Mouse (Mus musculus) forebrain, embryonic 10.5 days (tissue): ENCODE data around the gene Cnih3. TPM values are rescaled to one million over a fixed set of nuclear protein-coding genes. Genes with fewer than 3 reads are reported as not detected.

Experiments used
- DNase-seq: peaks from one replicate; pipeline ENCODE4 v3.0.0-alpha.2; 2017; ENCODE audit warnings: low spot score; ENCODE audit errors: extremely low spot score
- H3K27ac ChIP-seq: fragments of 300-500 bp; sonication (generic); 2 replicates; pipeline ENCODE4 v1.5.1; 2016; ENCODE audit warnings: mild to moderate bottlenecking
- H3K27me3 ChIP-seq: fragments of 300-500 bp; sonication (generic); 2 replicates; pipeline ENCODE4 v1.6.1; 2016; ENCODE audit warnings: mild to moderate bottlenecking; ENCODE audit not compliant: poor library complexity, severe bottlenecking
- H3K36me3 ChIP-seq: fragments of 300-500 bp; sonication (generic); replicated peaks from 2 replicates; pipeline ENCODE4 v1.6.1; 2016; ENCODE audit warnings: mild to moderate bottlenecking, moderate library complexity
- H3K4me1 ChIP-seq: fragments of 300-500 bp; sonication (generic); 2 replicates; pipeline ENCODE4 v1.6.1; 2016
- H3K4me3 ChIP-seq: fragments of 300-500 bp; sonication (generic); 2 replicates; pipeline ENCODE4 v1.5.1; 2016; ENCODE audit warnings: mild to moderate bottlenecking, moderate library complexity
- H3K9me3 ChIP-seq: fragments of 300-500 bp; sonication (generic); 2 replicates; pipeline ENCODE4 v1.6.1; 2016; ENCODE audit warnings: mild to moderate bottlenecking, moderate library complexity
- WGBS: fragments of 180-500 bp; shearing (Covaris S2); methylation state at CpG from one replicate; pipeline ENCODE4 v1.1.7; 2016; 5-methylcytosine and 5-hydroxymethylcytosine counted together
- polyA plus RNA-seq: library from polyadenylated mRNA; unstranded; fragments of >200 nt; fragmentation: Nextera tagmentation; extraction: Ambion mirVana; gene quantifications from 2 replicates; pipeline ENCODE4 v1.2.1, GENCODE M21; 2016

Cnih3 gene
- polyA plus RNA-seq, 1 experiment from 2014 or later: 1.3 TPM

DNA sequence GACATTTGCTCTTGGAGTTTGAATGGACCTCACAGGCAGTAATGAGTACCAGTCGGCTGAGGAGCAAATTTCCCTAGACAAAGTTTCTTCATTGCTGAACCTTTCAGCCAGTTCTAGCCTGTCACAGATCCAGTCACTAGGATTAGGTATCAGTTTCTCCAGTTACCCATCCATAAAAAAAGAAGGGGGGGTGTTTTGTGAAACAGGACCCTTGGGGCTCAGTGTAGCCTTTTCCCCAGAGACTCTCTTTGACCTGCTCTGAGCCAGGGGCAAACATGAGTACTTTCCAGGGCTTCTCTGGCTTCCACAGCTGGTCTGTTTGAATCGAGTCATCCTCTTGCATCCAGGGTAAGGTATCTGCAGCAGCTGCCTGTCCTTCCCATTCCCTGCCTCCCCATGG is 5.4 kb downstream of the Cnih3 start:
- DNase-seq: no peak
- peaks cover 16% of the 10 kb centered on the region for H3K4me1 ChIP-seq
- no peaks in the 10 kb centered on the region for H3K36me3 ChIP-seq
- H3K9me3 ChIP-seq: no peaks in the 10 kb centered on the region
- H3K4me3 ChIP-seq: no peak overlapping the region
- no peak overlapping the region for H3K27ac ChIP-seq
- 58% methylated on average over 2 of the region's 2 CpGs for WGBS
- H3K27me3 ChIP-seq: peaks cover 30% of the 10 kb centered on the region

DNA sequence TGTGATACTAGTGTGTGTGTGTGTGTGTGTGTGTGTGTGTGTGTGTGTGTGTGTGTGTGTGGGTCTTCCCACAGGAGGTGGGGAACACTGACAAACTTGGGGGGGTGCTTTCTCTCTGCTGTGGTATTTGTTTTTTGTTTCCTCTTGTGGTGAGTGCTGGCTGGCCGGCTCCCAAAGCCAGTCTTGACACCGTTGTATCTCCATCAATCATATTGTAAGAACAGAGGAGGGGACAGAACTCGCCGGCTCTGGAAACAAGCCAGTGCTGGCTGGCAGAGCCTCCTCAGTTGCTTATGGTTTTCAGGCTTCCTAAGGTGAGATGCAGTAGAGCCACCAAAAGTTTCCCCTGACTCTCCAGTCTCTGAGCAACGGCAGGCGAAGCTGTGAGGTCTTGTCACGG is 6.1 kb downstream of the Cnih3 start:
- peaks cover 10% of the 10 kb centered on the region for H3K4me1 ChIP-seq
- H3K4me3 ChIP-seq: no peak overlapping the region
- 89% methylated on average over 7 of the region's 7 CpGs for WGBS
- H3K36me3 ChIP-seq: no peaks in the 10 kb centered on the region
- H3K27ac ChIP-seq: no peak overlapping the region
- H3K9me3 ChIP-seq: no peaks in the 10 kb centered on the region
- DNase-seq: no peak
- H3K27me3 ChIP-seq: peaks cover 23% of the 10 kb centered on the region

DNA sequence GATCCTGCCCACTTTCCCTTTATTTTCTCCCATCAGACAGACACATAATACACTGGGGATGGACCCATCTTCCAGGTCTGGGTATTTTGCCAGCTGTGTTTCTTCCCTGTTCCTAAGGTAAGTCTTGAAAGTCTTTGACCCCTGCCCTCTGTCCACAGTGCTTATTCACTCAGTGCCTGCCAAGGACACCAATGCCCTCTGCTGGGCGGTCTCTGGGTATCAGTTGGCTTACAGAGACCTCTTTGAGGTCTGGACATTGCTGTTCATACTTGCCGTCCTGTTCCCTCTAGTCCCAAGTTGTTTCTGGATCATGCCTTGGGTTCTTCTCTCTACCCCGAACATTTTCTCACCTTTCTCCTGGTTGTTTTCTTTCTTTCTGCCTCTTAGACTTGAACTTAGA is 8.3 kb downstream of the Cnih3 start:
- Histone ChIP-seq H3K36me3 (no peaks in the 10 kb centered on the region), H3K27ac (no peak overlapping the region), H3K4me1 (no peaks in the 10 kb centered on the region), H3K9me3 (no peaks in the 10 kb centered on the region), H3K27me3 (peaks cover 1% of the 10 kb centered on the region), H3K4me3 (no peak overlapping the region)
- DNase-seq: no peak
- WGBS: 80% methylated on average over 3 of the region's 3 CpGs

DNA sequence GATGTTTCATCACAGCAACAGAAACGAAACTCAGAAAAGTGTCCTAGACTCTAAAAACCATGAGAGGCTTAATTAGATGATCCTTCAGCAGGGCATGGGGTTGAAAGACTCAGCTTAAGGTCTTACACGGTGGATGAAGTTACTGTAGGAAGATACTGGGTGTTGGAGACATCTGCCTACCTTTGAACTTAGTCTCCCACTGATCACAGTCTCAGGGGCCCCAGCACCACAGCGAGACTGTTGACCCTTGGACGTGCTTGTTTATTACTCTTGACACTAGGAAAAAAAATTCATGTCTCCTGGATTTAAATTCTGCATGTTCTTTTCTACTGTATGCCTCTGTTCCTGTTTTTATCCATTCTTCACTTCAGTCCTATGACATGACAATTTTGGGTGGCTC is 11.6 kb downstream of the Cnih3 start:
- no peaks in the 10 kb centered on the region for H3K9me3 ChIP-seq
- WGBS: 87% methylated on average over 4 of the region's 4 CpGs
- H3K27ac ChIP-seq: no peak overlapping the region
- DNase-seq: no peak
- H3K4me1 ChIP-seq: peaks cover 15% of the 10 kb centered on the region
- H3K27me3 ChIP-seq: no peaks in the 10 kb centered on the region
- H3K4me3 ChIP-seq: no peak overlapping the region
- H3K36me3 ChIP-seq: no peaks in the 10 kb centered on the region

DNA sequence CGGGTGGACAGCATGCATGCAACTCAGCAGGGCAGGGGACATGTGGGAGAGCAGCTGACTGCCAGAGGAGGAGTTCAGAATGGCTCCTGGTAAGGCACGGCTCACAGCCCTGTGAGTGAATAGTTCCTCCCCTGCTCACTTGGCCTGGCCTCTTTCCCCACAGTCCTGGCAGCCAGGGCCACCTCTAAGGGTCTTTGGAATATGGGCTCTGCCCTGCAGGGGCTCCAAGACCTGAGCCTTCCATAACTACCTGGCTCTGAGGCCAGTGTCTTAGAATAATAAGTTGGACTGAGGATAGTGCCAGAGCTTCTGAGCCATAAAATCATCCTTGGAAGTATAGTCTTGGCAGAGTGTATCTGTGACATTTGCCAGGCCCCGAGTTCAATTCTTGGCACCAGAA is 12.9 kb downstream of the Cnih3 start:
- no peaks in the 10 kb centered on the region for H3K9me3 ChIP-seq
- no peaks in the 10 kb centered on the region for H3K36me3 ChIP-seq
- whole genome bisulfite sequencing: 87% methylated on average over 3 of the region's 3 CpGs
- H3K4me3 ChIP-seq: no peak overlapping the region
- H3K27me3 ChIP-seq: no peaks in the 10 kb centered on the region
- H3K4me1 ChIP-seq: peaks cover 23% of the 10 kb centered on the region
- no peak for DNase-seq
- no peak overlapping the region for H3K27ac ChIP-seq

DNA sequence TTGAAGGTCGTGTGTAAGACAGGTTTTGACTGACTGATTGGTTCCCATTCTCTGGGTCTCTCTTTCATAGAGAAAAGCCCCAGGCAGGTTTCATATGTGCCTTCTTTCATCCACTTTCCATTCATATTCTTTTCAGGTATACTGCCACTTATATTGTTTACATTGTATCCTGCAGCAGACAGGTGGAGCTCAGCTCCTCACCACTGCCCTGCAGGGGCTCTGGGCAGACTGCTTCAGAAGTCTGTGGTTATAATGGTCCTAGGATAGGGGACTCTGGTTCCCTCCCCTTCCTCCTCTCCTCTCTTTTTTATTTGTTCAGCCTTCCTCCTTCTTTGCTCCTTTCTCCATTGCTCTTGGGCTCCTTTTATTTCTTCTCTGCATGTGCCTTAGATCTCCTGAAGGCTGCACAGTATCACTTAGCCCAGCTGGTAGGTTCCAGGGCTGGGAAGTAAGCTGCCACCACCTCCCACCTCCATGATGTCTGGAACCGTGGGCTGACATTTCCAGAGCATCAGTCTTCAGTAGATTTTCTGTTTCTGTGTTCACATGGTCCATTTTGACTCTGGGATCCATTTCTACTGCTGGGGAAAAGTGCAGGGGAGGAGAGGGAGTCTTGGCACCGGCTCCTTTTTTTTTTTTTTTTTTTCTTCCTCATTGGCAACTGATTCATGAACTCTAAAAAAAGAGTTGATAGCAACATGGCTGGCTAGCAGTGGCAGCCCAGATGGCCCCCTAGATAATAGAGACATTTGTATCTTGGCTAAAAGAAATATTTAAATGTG is 16.6 kb downstream of the Cnih3 start:
- 41% methylated on average over 3 of the region's 3 CpGs for WGBS

DNA sequence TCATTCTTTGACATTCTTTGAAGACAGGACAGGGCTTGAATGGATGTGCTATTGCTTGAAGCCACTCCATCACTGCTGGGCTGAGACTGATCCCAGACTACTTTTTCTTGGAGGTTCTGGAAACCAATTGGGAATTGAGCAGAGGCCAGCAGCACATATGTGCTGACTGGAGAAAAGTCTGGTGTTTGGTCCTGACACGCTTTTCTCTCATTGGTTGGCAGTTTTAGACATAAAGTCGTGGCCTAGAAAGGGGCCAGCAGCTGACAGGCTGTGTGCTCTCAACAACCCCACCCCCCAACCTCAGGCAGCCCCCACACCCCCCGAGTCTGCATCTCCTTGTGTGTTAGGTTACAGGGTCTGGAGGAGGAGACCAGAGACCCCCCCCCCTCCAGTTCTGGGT is 17.9 kb downstream of the Cnih3 start:
- WGBS: 81% methylated on average over 3 of the region's 3 CpGs
- H3K4me1 ChIP-seq: peaks cover 26% of the 10 kb centered on the region
- DNase-seq: no peak

More for the DNA sequence above, 16.6 kb downstream of the Cnih3 start:
- Histone ChIP-seq H3K27ac (0 out of 2 replicates have a peak overlapping the region, but pooled peaks have one; percentile 40), H3K9me3 (no peaks in the 10 kb centered on the region), H3K4me1 (peaks cover 26% of the 10 kb centered on the region), H3K4me3 (no peak overlapping the region), H3K27me3 (no peaks in the 10 kb centered on the region), H3K36me3 (no peaks in the 10 kb centered on the region)
- DNase-seq: no peak

DNA sequence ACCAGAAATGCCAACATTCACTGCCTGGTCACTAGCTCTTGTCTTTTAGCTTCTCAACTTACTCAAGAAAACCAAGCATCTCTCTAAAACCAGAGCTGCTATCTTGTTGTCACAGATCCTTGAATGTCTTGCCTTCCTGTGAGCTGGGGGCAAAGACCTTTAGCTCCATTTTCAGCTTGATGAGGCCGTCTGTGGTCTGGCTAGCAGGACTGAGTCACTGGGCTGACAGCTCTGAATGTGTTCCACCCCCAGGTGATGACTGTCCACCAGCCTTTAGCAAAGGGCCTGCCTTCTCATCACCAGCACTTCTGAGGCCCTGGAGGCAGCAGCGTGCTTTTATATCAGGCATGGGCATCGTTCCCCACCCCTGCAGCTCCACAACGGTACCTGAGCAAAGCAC is 18.8 kb downstream of the Cnih3 start:
- Histone ChIP-seq H3K27me3 (no peaks in the 10 kb centered on the region), H3K9me3 (no peaks in the 10 kb centered on the region), H3K36me3 (no peaks in the 10 kb centered on the region), H3K4me3 (no peak overlapping the region), H3K4me1 (peaks cover 27% of the 10 kb centered on the region), H3K27ac (no peak overlapping the region)
- WGBS: 89% methylated on average over 4 of the region's 4 CpGs
- no peak for DNase-seq

More for the DNA sequence above, 17.9 kb downstream of the Cnih3 start:
- no peak overlapping the region for H3K27ac ChIP-seq
- no peak overlapping the region for H3K4me3 ChIP-seq
- no peaks in the 10 kb centered on the region for H3K9me3 ChIP-seq
- no peaks in the 10 kb centered on the region for H3K36me3 ChIP-seq
- H3K27me3 ChIP-seq: no peaks in the 10 kb centered on the region

DNA sequence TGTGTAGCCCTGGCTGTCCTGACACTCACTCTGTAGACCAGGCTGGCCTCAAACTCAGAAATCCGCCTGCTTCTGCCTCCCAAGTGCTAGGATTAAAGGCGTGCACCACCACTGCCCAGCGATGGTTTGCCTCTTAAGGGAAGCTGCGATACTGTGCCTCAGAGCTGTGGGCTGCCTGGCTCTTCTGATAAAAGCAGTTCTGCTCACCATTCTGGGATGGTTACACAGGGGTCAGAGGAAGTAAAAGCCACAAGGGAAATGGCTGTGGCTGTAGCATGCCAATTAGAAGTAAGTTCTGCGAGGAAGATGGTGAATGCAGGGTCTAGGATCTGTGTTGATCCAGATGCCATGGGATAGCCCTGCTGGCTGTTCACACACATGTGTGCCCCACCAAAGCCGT is 19.9 kb downstream of the Cnih3 start:
- H3K4me1 ChIP-seq: peaks cover 32% of the 10 kb centered on the region
- H3K27me3 ChIP-seq: no peaks in the 10 kb centered on the region
- no peaks in the 10 kb centered on the region for H3K9me3 ChIP-seq
- no peaks in the 10 kb centered on the region for H3K36me3 ChIP-seq
- no peak overlapping the region for H3K27ac ChIP-seq
- no peak overlapping the region for H3K4me3 ChIP-seq
- 82% methylated on average over 6 of the region's 6 CpGs for WGBS
- DNase-seq: no peak

DNA sequence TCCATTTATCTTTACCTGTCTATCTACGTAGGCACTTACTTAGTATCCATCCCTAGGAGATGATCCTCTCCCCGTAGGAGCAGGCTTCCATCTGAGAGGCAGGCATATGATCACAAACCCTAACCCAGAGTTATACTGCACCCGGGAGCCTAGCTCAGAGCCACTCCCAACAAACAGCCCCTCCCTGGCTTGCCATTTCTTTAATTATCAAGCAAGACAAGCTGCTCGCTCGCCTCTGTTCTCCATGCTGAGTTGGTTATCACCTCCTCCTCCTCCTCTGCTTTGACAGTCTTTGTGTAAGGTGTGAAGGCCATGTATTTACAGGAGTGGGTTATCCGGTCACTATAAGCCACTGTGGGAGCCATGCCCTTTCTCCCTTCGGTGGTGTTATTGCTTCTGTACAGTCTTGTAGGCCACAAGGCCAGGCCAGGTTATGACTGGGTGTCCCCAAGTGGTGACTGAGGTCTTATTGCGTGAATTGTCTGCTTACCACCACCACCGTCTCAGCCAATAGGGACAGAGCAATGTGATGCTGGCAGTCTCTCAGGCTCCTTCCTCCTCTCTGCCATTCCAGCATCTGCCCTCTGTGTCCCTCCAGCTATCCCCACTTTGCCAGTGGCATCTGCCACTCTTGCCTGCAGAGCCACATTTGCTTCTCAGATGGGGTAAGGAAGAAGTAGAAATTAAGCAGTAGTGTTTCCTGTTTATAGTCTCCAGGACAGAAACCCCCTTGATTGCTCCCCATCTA is 22.4 kb downstream of the Cnih3 start:
- no peaks in the 10 kb centered on the region for H3K27me3 ChIP-seq
- whole genome bisulfite sequencing: 89% methylated on average over 9 of the region's 9 CpGs
- no peak overlapping the region for H3K4me3 ChIP-seq
- H3K36me3 ChIP-seq: no peaks in the 10 kb centered on the region
- H3K9me3 ChIP-seq: no peaks in the 10 kb centered on the region
- H3K27ac ChIP-seq: no peak overlapping the region
- DNase-seq: no peak
- H3K4me1 ChIP-seq: peaks cover 13% of the 10 kb centered on the region; the same call in 1 of the 2 replicates

DNA sequence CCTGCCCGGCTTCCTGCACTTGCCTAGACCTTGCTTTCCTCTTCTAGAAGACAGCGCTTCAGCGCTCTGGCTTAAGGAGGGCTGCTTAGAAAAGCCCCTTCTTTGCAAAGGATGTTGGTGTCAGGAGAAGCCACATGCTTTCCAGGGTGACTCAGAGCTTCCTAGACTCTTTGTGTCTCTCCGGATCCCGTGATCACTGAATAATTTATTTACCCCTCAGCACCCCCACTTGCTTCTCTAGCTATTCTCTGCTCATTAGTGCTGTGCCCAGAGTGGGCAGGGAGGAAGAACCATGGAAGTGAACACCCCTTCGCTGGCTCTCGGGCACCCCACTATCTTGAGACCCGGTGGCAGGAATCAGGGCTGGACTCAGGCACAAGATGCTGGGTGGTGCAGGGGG is 24.0 kb downstream of the Cnih3 start:
- no peak for DNase-seq
- Histone ChIP-seq H3K27me3 (no peaks in the 10 kb centered on the region), H3K4me3 (no peak overlapping the region), H3K9me3 (no peaks in the 10 kb centered on the region), H3K27ac (no peak overlapping the region), H3K4me1 (peaks cover 9% of the 10 kb centered on the region; the same call in 1 of the 2 replicates), H3K36me3 (no peaks in the 10 kb centered on the region)
- 73% methylated on average over 8 of the region's 8 CpGs for WGBS

DNA sequence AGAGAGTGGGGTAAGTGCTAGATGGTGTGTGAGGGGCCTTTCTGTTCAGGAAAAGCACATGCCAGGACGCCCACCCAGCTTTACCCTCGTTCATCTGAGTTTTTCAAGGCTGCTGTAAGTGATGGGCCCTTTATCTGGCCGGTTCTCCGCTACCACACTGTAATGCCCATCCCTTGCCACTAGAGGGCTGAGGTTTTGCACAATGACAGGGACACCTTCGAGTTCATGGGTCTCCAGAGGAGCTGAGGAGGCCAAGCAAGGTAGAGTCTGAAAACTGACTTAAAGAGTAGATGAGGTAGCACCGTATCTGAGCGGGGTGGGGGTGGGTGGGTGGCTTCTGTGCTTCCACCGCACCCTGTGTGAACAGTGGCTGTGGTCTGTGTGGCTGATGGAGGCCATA is 27.2 kb downstream of the Cnih3 start:
- peaks cover 13% of the 10 kb centered on the region; the same call in 1 of the 2 replicates for H3K4me1 ChIP-seq
- 29% methylated on average over 8 of the region's 8 CpGs for WGBS
- no peaks in the 10 kb centered on the region for H3K27me3 ChIP-seq
- H3K4me3 ChIP-seq: no peak overlapping the region
- H3K36me3 ChIP-seq: no peaks in the 10 kb centered on the region
- peak; percentile 67 for DNase-seq
- H3K27ac ChIP-seq: no peak overlapping the region
- H3K9me3 ChIP-seq: no peaks in the 10 kb centered on the region

DNA sequence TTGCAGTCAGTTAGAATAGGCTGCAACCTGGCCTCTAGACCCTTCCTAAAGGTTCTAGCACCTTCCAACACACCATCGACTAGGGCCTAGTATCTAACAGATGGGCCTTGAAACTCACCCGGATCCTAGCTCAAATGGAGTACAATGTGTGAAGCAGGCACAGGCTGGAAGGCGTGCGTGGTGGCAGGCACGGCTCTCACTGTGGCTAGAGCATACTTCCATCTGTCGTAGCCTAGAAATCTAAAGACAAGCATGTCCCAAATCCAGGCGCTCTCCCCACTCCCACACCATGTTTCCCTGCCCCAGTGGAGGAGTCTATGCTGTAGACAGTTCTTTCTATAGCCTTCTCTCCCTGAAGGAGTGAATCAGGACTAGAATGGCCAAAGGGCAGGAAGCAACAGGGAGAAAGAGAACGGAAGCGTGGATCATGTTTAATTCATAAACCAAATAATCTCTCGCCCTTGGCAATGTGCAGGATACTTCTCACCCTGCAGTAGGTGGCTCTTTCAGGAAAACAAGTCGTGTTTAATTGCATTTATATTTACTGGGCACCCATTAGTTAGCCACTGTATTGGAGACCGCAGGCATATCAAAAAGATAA is 29.1 kb downstream of the Cnih3 start:
- no peak for DNase-seq
- Histone ChIP-seq H3K4me3 (no peak overlapping the region), H3K4me1 (peaks cover 9% of the 10 kb centered on the region; the same call in 1 of the 2 replicates), H3K27ac (no peak overlapping the region), H3K27me3 (no peaks in the 10 kb centered on the region), H3K9me3 (no peaks in the 10 kb centered on the region), H3K36me3 (no peaks in the 10 kb centered on the region)
- WGBS: 91% methylated on average over 12 of the region's 12 CpGs
